In genomic region chr5:70842192-70843095, GRCm38 (mm10) we compare ENCODE assay signal across 8 mouse cellular contexts. TPM values are rescaled to one million over a fixed set of nuclear protein-coding genes. Genes with fewer than 3 reads are reported as not detected.
DNase-seq lines count a peak whose midpoint lies in the region; ATAC-seq and TF ChIP-seq lines count a peak whose summit lies in the region.

TSS of gene Gabrg1 (minus strand) at chr5:70842617.

- DNase-seq in cerebellum, adult 11 months = no peak
- peak; percentile 13 to 22 for DNase-seq in adrenal gland, postnatal 36 days
- DNase-seq in forebrain, embryonic 11.5 days (ENCODE audit: low spot score) = peak; percentile 59
- peak; percentile 68 to 82 for DNase-seq in layer of hippocampus, adult 2 months (ENCODE audit: low spot score in 2 of 2)
- peak; percentile 86 for DNase-seq in midbrain, embryonic 14.5 days
- peak; percentile 5 for DNase-seq in yolk sac, embryonic 10.5 days (ENCODE audit: low spot score)
- no peak for DNase-seq in urinary bladder, postnatal 4 days (ENCODE audit: low spot score in 2 of 2)

- TF ChIP-seq CTCF in layer of hippocampus, adult 2 months (conservative IDR thresholded peaks at IDR 0.05) = no peak

- H3K9ac ChIP-seq in forebrain, embryonic 11.5 days (ENCODE audit: low read length) = peak within 1 kb of the TSS; percentile 35
- H3K9ac ChIP-seq in midbrain, embryonic 14.5 days (replicated peaks; ENCODE audit: low read length) = peak within 1 kb of the TSS; percentile 56

- no peaks in the 10 kb centered on the region for H3K9me3 ChIP-seq in forebrain, embryonic 11.5 days (ENCODE audit: control insufficient read depth, low read length)
- no peaks in the 10 kb centered on the region for H3K9me3 ChIP-seq in midbrain, embryonic 14.5 days (ENCODE audit: control insufficient read depth, low read length)

- H3K27ac ChIP-seq in forebrain, embryonic 11.5 days (ENCODE audit: low read depth, low read length) = no peak within 1 kb of the TSS
- H3K27ac ChIP-seq in layer of hippocampus, adult 2 months = peak within 1 kb of the TSS; percentile 67
- H3K27ac ChIP-seq in midbrain, embryonic 14.5 days (replicated peaks; ENCODE audit: low read depth, low read length) = peak within 1 kb of the TSS; percentile 77

- WGBS in forebrain, embryonic 11.5 days = 2% methylated on average over 19 of the region's 19 CpGs
- under 1% methylated on average over 19 of the region's 19 CpGs for WGBS in midbrain, embryonic 14.5 days

- H3K36me3 ChIP-seq in forebrain, embryonic 11.5 days (ENCODE audit: control insufficient read depth, insufficient read depth, low read length) = no peaks in the 10 kb centered on the region
- H3K36me3 ChIP-seq in midbrain, embryonic 14.5 days (ENCODE audit: control insufficient read depth, insufficient read depth, low read length) = no peaks in the 10 kb centered on the region

- peak; percentile 83; the same call in 1 of the 2 replicates for ATAC-seq in cerebellum, adult (ENCODE audit: insufficient number of reproducible peaks, low FRiP score, low TSS enrichment)
- ATAC-seq in forebrain, embryonic 11.5 days (replicated peaks; ENCODE audit: low FRiP score) = peak; percentile 87
- ATAC-seq in midbrain, embryonic 14.5 days (ENCODE audit: low FRiP score, low TSS enrichment) = peak; percentile 85

- H3K27me3 ChIP-seq in forebrain, embryonic 11.5 days (ENCODE audit: control insufficient read depth, insufficient read depth, low read length) = no peaks in the 10 kb centered on the region
- no peaks in the 10 kb centered on the region for H3K27me3 ChIP-seq in midbrain, embryonic 14.5 days (ENCODE audit: control insufficient read depth, insufficient read depth, low read length)

- peak within 1 kb of the TSS; percentile 36 for H3K4me3 ChIP-seq in forebrain, embryonic 11.5 days (ENCODE audit: low read depth, low read length)
- peak within 1 kb of the TSS; percentile 72 for H3K4me3 ChIP-seq in layer of hippocampus, adult 2 months
- peak within 1 kb of the TSS; percentile 51 for H3K4me3 ChIP-seq in midbrain, embryonic 14.5 days (replicated peaks; ENCODE audit: low read depth, low read length)

- H3K4me2 ChIP-seq in forebrain, embryonic 11.5 days (ENCODE audit: low read depth, low read length, severe bottlenecking) = peak within 1 kb of the TSS; percentile 74
- H3K4me2 ChIP-seq in midbrain, embryonic 14.5 days (ENCODE audit: low read length) = peak within 1 kb of the TSS; percentile 85

- H3K4me1 ChIP-seq in forebrain, embryonic 11.5 days (replicated peaks; ENCODE audit: control insufficient read depth, insufficient read depth, low read length) = no peaks in the 10 kb centered on the region; the same call in 1 of the 2 replicates
- H3K4me1 ChIP-seq in midbrain, embryonic 14.5 days (ENCODE audit: control insufficient read depth, insufficient read depth, low read length) = no peaks in the 10 kb centered on the region

RNA-seq across cellular contexts. Expression of gene Gabrg1, which starts in this region (rescaled TPM):
- total RNA-seq in adrenal gland, postnatal 36 days (2021) = not detected
- polyA plus RNA-seq in forebrain, embryonic 11.5 days (2014; fragmentation: Nextera tagmentation; extraction: Ambion mirVana) = 0.61 and 0.71 TPM in 2 replicates
- 10 to 100 TPM; 14.5 to 15.3 TPM for total RNA-seq in layer of hippocampus, adult 2 months (2021)
- 14.0 and 16.7 TPM in 2 replicates for polyA plus RNA-seq in midbrain, embryonic 14.5 days (2014; fragmentation: Nextera tagmentation; extraction: Ambion mirVana)

Comparison
In these comparisons a context has a peak if more than half of its experiments do, and no peak if none do; other contexts are left out.
1. RNA of gene Gabrg1 (total RNA-seq): 14.5 to 15.3 TPM in layer of hippocampus, adult 2 months; not detected in adrenal gland, postnatal 36 days; every median in the first group is over 10 times any median in the second.
2. Peak in DNase-seq in adrenal gland, postnatal 36 days; RNA of the gene not detected or under 1 TPM.
3. Peak in DNase-seq, ATAC-seq, H3K4me3 ChIP-seq, H3K9ac ChIP-seq and H3K4me2 ChIP-seq in forebrain, embryonic 11.5 days; RNA of the gene not detected or under 1 TPM.
4. DNase-seq: peak in layer of hippocampus, adult 2 months (2 of 2), midbrain, embryonic 14.5 days (single experiment) and yolk sac, embryonic 10.5 days (single experiment); none in cerebellum, adult 11 months (single experiment) and urinary bladder, postnatal 4 days (0 of 2).
5. Peak in every context shown above with its lines, with median percentiles within 50 percentile points of each other: ATAC-seq and H3K4me3 ChIP-seq.